Mouse (Mus musculus): ENCODE data around the gene Vash2.

- TF ChIP-seq POLR2A (IDR thresholded peaks at IDR 0.05; ENCODE audit: extremely low read depth, insufficient read depth, low read length) (no peak), CTCF (IDR thresholded peaks at IDR 0.05; ENCODE audit: low read depth, low read length) (no peak)
Measured at GRCm38 (mm10) chr1:190904714-190905113, 74.4 kb downstream of the Vash2 start.
